Mouse (Mus musculus) cerebellum, adult 9-11 months (tissue): Measurements from ENCODE around the gene Gsn.

Experiments
- DNase-seq: peaks from one replicate; pipeline ENCODE4 v3.0.0; 2022

The Gsn gene

GRCm38 (mm10) chr2:35282214-35282613, 26.0 kb downstream of the Gsn start:
- DNase-seq, result no peak

GRCm38 (mm10) chr2:35283997-35284396, 27.8 kb downstream of the Gsn start:
- no peak for DNase-seq

- no peak for DNase-seq
Observed at GRCm38 (mm10) chr2:35285209-35285608, 29.0 kb downstream of the Gsn start.

GRCm38 (mm10) chr2:35287017-35287620, 30.9 kb downstream of the Gsn start:
- DNase-seq, result no peak

- peak; percentile 68 for DNase-seq
Observed at GRCm38 (mm10) chr2:35288758-35289635, 32.8 kb downstream of the Gsn start.

GRCm38 (mm10) chr2:35291856-35292255, 35.7 kb downstream of the Gsn start:
- DNase-seq, result peak; percentile 32

GRCm38 (mm10) chr2:35292700-35293099, 36.5 kb downstream of the Gsn start:
- DNase-seq, result no peak

- peak; percentile 46 for DNase-seq
Observed at GRCm38 (mm10) chr2:35293291-35293690, 37.1 kb downstream of the Gsn start.

GRCm38 (mm10) chr2:35297703-35298332, 41.6 kb downstream of the Gsn start:
- DNase-seq, result peak; percentile 71

GRCm38 (mm10) chr2:35299437-35299836, 43.3 kb downstream of the Gsn start:
- no peak for DNase-seq

- no peak for DNase-seq
Observed at GRCm38 (mm10) chr2:35302049-35302885, 46.1 kb downstream of the Gsn start.

- DNase-seq, result no peak
Observed at GRCm38 (mm10) chr2:35308166-35308565, 52.0 kb downstream of the Gsn start.

GRCm38 (mm10) chr2:35309906-35310493, 53.8 kb downstream of the Gsn start:
- DNase-seq, result no peak

GRCm38 (mm10) chr2:35314300-35314699, 58.1 kb downstream of the Gsn start:
- DNase-seq, result no peak

GRCm38 (mm10) chr2:35317604-35318003, 61.4 kb downstream of the Gsn start:
- no peak for DNase-seq

GRCm38 (mm10) chr2:35318405-35318804, 62.2 kb downstream of the Gsn start:
- DNase-seq, result no peak

- no peak for DNase-seq
Observed at GRCm38 (mm10) chr2:35320399-35320798, 64.2 kb downstream of the Gsn start.

- DNase-seq, result peak; percentile 82
Observed at GRCm38 (mm10) chr2:35322404-35323164, 66.4 kb downstream of the Gsn start.

- DNase-seq, result no peak
Observed at GRCm38 (mm10) chr2:35325930-35326329, 69.8 kb downstream of the Gsn start.

GRCm38 (mm10) chr2:35326931-35327330, 70.8 kb downstream of the Gsn start:
- no peak for DNase-seq

- no peak for DNase-seq
Observed at GRCm38 (mm10) chr2:35327583-35327982, 71.4 kb downstream of the Gsn start.
